Mouse (Mus musculus): ENCODE data around the gene Tsen34.

The Tsen34 gene

DNA sequence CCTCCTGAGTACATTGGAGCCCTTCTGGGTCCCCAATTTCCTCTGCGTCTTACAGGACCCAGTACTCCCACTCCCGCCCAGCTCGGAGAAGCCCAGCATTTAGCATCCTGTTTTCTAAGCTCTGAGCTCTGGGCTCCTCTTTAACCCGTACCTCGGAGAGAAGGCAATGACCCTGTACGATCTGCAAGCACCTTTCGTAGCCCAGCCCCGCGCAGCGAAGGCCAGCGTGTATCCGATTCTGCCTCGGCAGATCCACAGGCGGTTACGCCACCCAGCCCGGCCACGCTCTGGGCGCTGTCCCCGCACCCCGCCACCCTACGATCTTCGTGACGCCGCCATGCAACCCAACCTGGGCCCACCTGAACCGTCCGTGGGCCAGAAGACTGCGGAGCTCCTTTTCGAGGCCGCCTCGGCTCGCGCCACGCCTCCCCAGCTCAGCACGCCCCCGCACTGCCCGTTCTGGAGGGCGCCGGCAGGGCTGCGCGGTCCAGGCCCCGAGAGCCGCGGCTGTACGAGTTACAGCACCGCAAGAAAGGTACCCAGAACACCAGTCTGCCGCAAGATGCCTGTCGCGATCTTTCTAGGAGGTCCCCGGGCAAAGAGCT is at the start of gene Tsen34:
Tsen34 (plus strand) TSS at position 482 of the 605 bp plus-strand sequence.
- DNase-seq (ENCODE audit: low spot score in 2 of 2): no peak

DNA sequence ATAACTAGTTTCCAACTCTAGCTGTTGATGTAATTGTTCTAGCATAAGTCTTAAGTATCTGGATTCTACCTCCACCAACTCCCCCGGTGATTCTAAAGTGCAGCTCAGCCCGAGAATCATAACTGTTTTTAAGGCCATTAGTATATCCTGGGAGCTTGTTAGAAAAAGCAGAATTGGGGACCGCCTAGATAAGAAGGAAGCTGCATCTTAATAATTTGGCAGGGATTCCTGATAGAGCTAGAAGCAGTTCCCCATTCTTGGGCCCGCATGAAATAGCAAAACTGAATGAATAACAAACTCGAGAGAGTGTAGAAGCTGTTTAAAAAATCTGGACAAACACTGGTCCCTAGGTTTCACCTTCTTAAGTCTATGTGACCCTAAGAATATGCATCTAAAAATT is 49.3 kb upstream of the Tsen34 start:
- no peak for DNase-seq (ENCODE audit: low spot score in 2 of 2)

DNA sequence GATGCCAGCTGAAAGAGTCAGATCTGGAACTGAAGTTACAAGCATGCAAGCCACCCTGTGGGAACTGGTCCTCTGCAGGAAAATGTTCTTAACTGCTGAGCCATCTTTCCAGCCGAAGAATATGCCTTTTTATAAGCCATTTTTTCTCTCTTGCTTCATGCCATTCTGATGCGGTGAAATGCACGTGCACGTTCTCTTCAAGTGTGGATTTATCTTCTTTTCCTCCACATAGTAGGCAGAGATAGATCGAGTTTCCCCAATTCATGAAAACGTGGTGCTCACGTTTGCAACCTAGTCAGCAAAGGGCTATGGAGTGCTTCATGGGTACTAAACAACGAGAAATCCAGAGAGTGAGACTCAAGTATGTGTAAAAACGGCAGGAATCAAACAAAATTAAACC is 48.8 kb upstream of the Tsen34 start:
- no peak for DNase-seq (ENCODE audit: low spot score in 2 of 2)

DNA sequence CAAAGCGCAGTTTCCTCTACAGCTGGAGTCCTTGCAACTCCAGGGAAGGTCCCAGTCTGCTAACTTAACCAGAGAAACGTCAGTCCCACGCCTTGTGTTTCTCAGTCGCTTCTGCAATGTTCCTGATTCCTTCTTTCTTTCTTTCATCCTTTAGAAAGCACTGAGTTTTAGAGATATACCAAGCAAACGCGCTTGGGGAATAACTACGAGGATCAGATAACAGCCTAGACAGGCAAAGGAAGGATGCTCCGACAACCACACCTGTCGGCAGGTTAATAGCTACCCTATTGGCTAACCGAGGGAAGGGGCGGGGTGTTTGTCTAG is 48.4 kb upstream of the Tsen34 start:
- no peak for DNase-seq (ENCODE audit: low spot score in 2 of 2)

DNA sequence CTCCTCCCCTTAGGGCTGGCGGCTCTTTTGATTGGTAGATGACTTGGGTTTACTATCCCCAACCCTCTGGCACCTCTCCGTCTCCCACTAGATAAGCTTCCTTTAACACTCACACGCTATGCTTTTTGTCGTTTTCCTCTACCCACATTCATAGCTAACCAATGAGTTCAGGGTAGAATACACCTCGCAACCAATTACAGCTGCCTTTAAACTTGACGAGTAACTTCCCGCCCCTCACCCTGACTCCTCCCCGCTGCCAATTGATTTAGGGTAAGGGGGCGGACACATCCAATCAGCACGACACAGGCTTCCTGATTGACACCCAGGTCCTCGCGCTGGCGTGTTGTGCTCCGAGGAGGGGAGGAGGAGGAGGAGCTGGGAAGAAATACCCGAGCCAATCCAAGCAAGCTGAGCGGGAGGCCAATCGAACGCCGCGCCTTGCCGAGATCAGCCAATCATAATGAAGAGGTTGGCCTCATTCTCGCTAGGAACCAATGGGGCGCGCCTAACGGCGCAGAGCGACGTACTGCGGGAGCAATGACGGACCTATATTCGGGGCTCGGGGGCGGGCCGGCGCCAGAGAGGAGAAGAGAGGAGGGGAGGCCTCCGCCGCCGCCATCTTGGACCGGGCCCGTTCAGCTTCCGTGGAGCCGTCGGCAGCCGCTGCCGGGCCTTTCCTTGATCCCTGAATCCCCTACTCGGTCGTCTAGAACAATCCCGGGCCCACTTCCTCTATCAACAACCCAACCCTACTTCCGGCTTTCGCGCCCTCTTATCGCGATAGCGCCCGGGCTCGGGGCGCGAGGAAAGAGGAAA is 47.8 kb upstream of the Tsen34 start, which contains the start of gene Cnot3:
Cnot3 (plus strand) TSS at position 597 of the 816 bp plus-strand sequence.
- peak; percentile 96 to 99 for DNase-seq (ENCODE audit: low spot score in 2 of 2)

DNA sequence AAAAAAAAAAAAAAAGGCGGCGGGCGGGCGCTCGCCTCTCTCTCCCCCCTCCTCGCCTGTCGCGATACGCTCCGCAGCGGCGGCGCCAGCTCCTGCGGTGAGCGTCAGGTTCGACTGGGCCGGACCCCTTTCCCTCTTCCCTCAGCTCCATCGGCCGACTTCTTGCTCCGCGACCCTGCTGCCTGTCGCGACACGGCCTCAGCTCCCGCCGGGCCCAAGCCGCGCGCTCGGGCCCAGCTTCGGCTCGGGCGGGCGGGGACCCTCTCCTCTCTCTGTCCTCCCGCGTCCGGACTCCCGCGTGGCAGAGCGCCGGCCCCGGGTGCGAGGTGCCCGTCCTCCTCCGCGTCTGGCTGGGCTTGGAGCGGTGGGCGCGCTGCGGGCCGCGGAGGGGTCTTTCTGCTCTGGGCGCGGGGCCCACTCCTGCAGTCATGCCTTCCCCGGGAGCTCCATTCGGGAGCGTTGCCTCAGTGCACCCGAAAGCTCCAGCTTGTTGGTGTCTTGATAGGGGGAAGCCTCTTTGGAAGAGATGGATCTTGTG is 47.1 kb upstream of the Tsen34 start:
- DNase-seq (ENCODE audit: low spot score in 2 of 2): no peak

DNA sequence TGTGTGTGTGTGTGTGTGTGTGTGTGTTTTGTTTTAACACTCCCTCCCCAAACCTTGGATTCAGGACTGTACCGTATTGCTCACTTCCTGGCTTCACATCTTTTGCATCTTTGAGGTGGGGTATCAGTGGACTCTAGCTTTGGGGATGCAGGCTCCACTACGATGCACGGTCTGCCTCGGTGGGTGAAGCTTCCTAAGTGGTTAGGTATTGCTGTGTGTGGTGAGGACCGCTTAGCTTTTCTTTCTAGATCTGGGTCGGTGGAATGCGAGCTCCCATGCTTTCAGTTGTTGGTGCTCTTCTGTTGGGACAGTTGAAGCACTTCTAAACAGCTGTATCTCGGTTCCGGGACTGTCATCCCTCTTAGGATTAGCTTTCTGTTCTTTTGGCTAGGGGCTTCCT is 46.5 kb upstream of the Tsen34 start:
- DNase-seq (ENCODE audit: low spot score in 2 of 2): no peak

DNA sequence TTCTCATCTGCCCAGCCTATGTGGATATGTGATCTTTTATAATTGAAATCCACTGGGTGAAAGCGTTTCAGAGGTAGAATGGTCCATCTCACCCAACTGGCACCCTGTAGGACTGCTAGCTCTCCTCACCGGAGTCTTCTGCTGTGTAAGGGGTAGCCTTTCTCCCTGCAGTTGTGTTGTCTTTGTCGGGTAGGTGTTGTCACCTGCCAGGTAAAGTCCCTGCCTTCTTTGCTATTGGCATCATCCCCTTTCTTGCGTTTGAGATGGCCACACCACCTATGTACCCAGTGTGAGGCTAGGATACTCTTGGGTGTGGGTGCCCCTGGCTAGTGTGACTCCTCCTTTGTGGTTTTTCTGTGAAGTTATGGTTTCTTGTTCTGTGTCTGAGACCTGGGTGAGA is 46.0 kb upstream of the Tsen34 start:
- DNase-seq (ENCODE audit: low spot score in 2 of 2): no peak

DNA sequence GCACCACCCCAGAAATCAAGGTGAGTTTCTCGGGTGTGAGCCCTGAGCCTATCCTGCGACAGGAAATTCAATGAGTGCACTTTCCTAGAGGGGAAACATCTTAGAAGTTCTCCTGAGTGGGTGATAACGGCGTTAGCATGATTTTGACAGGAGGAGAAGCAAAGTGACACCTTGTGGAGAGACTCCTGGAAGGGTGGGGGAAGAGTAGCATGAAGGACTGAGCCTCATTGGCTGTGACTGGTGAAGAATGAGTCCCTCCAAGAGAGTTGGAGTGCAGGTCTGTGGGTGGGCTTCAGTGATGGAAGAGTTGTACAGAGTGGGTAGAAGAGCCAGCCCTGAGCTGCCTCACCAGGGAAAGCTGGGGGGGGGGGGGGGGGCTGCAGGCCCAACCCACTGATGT is 35.7 kb upstream of the Tsen34 start:
- DNase-seq (ENCODE audit: low spot score in 2 of 2): no peak

DNA sequence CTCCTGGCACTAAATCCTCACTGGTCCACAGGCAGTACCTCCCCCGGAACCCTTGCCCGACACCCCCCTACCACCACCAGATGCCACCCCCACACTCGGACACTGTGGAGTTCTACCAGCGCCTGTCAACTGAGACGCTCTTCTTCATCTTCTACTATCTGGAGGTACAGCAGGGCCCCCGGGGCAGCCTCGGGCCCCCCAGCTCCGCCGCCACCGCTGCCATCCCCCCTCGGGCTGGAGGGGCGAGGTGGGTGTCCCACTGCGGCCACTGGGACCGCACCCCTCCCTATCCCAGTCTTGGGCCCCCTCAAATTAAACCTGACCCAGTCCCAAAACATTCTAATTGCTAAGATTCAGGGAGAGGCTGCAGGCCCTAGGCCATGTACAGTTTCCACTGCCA is 34.1 kb upstream of the Tsen34 start:
- no peak for DNase-seq (ENCODE audit: low spot score in 2 of 2)

DNA sequence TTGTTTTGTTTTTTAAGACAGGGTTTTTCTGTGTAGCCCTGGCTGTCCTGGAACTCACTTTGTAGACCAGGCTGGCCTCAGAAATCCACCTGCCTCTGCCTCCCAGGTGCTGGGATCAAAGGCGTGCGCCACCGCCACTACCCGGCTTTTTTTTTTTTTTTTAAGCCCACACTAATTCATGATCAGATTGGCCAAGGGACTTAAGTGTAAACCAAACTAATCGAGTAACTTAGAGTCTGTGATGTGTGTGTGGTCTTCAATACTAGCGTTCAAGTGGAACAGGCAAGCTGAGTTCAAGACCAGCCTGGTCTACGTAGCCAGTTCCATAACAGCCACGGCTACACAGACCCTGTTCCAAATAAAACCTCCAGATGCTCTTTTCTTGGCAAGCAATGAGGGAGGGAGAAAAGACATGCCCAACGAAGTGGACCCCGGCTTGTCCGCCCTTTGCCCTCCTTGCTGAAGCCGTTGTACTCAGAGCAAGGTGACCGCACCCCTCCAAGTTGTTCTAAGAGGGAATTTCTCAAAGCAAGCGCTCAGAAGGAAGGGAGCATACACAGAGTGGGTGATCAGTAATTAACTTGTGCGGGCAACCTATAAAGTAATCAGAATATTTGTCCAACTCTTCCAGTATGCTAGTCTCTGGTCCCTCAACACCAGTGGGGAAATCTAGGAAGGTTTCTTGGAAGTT is 28.0 kb upstream of the Tsen34 start:
- DNase-seq (ENCODE audit: low spot score in 2 of 2): peak in 1 of 2 experiments; percentile 22

DNA sequence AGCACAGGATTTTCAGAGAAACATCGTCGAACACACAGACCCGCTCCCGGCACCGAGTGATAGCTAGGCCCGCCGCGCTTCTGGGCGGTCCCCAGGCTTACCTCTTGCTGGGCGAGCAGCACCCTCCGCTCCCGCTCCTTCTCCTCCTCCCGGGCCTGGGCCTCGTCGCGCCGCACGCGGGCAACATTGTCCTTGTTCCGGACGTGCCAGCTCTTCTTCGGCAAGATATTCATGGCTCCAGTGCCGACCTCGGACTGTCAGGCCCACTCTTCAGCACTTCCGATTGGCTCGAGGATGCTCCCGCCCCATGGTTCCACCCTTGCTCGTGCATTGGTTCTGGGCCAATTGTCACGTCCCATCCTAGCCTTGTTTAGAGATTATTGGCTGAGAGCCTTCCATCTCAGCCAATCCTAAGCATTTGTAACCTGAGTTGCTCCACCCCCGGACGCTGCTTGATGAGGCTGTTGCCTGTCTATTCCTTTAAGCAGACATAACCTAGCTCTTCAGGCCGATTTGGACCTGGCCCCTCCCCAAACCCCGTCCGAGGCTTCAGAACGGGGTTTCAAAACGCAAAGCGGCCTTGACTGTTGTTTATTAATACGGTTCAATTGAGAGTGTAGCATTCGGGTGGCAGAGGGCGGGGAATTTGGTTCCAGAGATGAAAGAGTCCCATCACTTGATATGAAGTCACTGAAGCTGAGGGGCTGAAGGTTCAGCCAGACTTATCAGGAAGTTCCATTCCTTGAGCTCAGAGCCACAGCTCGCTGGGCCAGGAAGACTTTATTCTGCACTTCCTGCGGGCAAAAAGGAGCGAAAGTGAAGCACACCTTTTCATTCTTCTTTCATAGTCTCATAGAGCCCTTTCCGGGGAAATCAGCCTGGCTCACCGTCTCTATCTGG is 27.2 kb upstream of the Tsen34 start, which contains the start of gene Leng1:
Leng1 (minus strand) TSS at position 626 of the 900 bp plus-strand sequence.
- peak; percentile 97 for DNase-seq (ENCODE audit: low spot score in 2 of 2)

DNA sequence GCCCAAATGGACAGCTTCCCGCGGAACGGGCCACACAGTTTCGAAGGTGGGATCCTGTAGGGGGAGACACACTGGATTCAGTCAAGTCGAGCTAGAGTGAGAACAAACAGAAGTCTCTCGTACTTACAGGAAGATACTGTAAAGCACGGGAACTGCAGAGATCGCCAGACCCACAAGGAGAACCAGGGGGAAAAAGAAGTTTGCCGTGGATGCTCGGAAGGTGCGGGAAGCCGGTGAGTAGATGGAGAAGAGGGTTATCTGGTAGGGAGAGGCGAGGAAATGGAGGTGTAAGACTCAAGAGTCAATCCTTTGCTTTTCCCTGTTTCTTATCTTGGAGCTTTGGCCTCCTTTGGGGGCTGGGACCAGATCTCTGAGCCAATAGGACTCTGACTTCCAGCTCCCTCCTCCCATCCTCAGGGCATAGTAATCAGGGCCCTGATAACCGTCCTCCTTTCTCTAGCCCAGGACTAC is 25.7 kb upstream of the Tsen34 start:
- DNase-seq (ENCODE audit: low spot score in 2 of 2): no peak

DNA sequence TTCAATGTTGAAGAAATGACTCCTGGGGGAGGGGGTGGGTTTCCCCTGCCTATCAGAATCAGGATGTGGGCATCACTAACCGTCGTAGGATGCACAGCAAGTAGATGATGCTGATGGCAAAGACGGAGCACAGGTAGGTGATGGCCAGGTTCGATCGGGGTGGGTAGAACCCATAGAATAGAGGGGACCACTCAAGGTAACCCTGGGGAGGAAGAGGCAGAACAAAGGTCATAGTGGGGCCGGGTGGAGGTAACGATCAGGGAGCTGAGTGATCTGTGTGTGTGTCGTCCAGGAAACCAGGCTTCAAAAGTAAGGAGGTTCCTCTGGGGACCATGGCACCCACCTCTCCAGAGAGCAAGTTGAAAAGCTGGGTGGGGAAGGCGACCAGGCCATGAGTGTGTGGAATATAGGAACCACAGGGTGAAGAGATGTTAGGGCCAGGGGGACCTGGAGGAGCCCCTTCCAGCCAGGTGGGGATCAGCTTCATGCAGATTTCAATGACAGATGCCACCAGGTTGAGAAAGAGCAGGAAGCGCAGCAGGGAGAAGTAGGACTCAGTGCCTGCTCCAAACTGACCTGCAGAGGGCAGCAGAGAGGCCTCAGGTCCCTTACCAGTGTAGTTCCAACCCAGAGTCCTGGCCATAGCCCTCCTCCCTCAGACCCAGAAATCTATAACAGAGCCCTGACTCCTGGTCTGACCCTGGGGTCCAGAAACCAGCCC is 18.0 kb upstream of the Tsen34 start:
- DNase-seq (ENCODE audit: low spot score in 2 of 2): peak; percentile 60 to 80

DNA sequence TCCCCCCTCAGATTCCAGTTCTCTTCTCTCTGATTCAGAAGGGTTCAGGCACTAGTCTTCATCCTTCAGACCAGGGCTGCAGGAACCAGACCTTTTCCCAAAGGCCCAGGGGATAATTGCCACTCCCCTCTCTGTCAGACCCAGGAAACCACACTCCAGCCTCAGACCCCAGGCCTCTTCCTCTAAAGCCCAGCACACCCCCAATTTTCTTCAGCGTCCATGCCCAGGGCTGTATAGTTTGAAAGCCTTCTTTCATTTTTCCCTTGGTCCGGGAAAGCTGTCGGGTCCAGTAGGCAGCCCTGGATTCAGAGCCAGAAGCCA is 17.5 kb upstream of the Tsen34 start:
- DNase-seq (ENCODE audit: low spot score in 2 of 2): no peak

DNA sequence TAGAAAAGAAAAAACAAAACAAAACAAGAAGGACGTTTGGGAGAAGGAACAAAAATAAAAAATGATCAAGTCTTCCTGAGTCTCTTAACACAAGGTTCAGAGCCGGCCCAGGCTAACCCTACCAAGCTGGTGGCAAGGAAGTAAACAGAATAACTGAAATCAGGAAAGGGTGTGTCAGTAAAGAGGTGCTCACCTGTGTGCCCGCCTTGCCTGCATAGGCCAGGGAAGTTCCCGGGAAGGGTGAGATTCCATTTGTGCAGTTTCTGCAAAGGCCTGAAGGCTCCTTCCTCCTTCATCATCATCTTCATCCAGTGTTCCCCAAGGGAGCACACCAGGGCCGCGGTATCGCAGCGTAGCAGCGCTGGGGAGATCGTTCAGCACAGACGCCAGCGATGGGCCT is 16.3 kb upstream of the Tsen34 start:
- DNase-seq (ENCODE audit: low spot score in 2 of 2): no peak

DNA sequence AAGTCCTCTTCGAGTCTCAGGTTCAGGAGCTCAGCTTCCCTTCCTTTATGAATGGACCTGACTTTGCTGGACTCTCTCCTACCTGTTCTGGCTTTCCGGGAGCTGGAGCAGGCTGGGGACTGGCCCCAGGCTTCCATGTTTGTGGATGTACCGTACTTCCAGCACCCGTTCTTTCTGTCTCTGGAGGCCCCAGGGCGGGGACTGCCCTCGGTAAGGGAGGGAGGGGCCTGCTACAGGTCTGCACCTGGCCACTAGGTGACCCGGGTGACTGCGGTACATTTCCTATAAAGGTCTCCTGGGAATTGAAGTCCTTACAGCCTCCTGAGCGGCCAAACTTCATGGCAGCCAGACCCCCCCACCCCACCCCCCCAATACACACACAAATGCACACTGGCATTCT is 15.3 kb upstream of the Tsen34 start, which contains the start of gene Tmc4:
Tmc4 (minus strand) TSS at position 212 of the 400 bp plus-strand sequence.
- peak; percentile 48 to 56 for DNase-seq (ENCODE audit: low spot score in 2 of 2)

DNA sequence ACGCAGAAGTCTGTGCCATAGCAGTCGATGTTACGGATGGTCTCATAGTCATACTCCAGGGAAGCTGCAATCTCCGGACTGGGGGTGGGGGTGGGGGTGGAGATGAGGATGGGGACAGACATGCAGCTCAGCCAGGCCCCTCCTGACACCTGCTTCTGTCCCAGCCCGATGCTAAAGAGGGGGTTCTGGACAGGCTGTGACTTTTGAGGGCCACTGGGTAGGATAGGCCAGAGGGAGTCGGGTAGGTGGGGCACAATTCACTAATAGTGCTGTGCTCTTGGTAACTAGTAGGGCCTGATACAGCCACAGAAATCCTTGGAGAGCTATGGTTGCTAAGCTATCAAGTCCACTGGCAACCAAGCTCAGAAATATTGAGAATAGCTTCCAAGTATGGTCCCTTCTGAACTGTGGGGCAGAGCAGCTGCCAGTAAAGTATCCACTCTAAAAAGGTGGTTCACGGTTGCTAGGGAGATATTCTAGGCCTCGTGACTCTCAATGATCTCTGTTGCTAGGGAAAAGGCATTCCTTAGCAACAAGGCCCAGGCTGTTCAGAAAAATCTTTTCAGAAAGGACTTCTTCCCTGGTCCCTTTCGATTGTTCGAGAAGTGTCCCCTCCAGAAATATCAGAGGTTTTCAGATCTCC is 8.6 kb upstream of the Tsen34 start:
- DNase-seq (ENCODE audit: low spot score in 2 of 2): no peak

DNA sequence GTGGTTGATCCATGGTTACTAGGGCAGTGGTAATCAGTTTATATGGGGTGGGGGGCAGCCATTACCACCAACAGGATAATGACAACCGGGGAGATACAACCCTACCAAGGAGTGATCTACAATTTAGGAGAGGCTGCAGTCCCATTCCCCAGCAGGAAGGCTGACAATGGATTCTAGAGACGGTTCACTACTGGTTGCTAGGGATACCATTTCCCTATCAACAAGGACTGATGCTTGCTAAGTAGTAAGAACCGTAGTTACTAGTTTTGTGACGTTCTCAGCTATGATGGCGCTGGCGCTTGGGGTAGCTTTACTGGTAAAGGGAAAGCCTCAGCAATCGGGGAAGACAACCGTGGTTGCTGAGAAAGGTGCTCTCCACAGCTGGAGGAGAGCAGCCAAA is 8.0 kb upstream of the Tsen34 start:
- no peak for DNase-seq (ENCODE audit: low spot score in 2 of 2)

Measured in urinary bladder, postnatal 36 days (tissue).